12 mouse cellular contexts compared by ENCODE assay signal in the genomic region with DNA sequence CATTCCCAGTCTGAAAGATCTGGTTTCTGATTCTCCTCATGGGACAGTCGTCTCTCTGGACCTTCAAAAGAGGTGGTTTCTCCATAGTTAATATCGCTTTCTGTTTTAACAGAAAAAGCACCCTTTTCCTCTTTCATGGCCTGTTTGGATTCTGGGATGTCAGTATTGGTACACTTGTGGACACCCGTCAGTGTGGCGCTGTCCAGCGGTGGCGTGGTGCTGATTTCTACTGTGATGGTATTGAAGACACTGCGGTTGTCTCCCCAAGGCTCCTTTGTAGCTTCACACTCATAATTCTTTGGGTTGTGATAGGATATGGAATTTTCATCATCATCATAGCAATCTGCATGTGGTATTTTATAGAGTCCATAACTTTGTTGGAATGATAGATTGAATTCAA. TPM values are rescaled to one million over a fixed set of nuclear protein-coding genes. Genes with fewer than 3 reads are reported as not detected.
DNase-seq lines count a peak whose midpoint lies in the region; ATAC-seq lines count a peak whose summit lies in the region.
"Had no signal": no experiment of that assay in that cellular context is flagged by ENCODE, and none has a peak within 500 bp of the region (broad histone marks: within the 10 kb centered on the region; RNA-seq: fewer than 3 reads in every experiment).

No protein-coding gene starts in this region.

- peak; percentile 41 for DNase-seq in hindbrain, embryonic 14.5 days (ENCODE audit: low spot score)
- DNase-seq in urinary bladder, postnatal 14 days (ENCODE audit: low spot score) = peak; percentile 5
- no peak for DNase-seq in urinary bladder, postnatal 36 days (ENCODE audit: low spot score in 2 of 2)
- DNase-seq in limb, embryonic 11.5 days (ENCODE audit: low spot score) = peak; percentile 81
- DNase-seq in left cerebral cortex, postnatal 10 days (ENCODE audit: extremely low spot score in 1 of 2, low spot score in 2 of 2) = no peak
- DNase-seq in left cerebral cortex, postnatal 4 days = no peak
- DNase-seq in right cerebral cortex, adult 2 months (ENCODE audit: low spot score in 2 of 2) = no peak

- no peak overlapping the region for H3K9ac ChIP-seq in hindbrain, embryonic 14.5 days
- no peak overlapping the region for H3K9ac ChIP-seq in hindbrain, embryonic 12.5 days
- no peak overlapping the region for H3K9ac ChIP-seq in limb, embryonic 11.5 days (ENCODE audit: low read length)
- H3K9ac ChIP-seq: neural tube, embryonic 12.5 days had no signal

- no peak overlapping the region for H3K4me3 ChIP-seq in hindbrain, embryonic 14.5 days (replicated peaks; ENCODE audit: low read length)
- H3K4me3 ChIP-seq in hindbrain, embryonic 12.5 days = no peak overlapping the region
- no peak overlapping the region for H3K4me3 ChIP-seq in limb, embryonic 11.5 days (ENCODE audit: low read depth, low read length)
- H3K4me3 ChIP-seq: neural tube, embryonic 12.5 days had no signal

- H3K36me3 ChIP-seq in hindbrain, embryonic 14.5 days (replicated peaks; ENCODE audit: control insufficient read depth, insufficient read depth) = no peaks in the 10 kb centered on the region
- H3K36me3 ChIP-seq in hindbrain, embryonic 12.5 days = no peaks in the 10 kb centered on the region
- no peaks in the 10 kb centered on the region for H3K36me3 ChIP-seq in limb, embryonic 11.5 days (ENCODE audit: control insufficient read depth, insufficient read depth, low read length)
- H3K36me3 ChIP-seq: neural tube, embryonic 12.5 days had no signal

- no peak overlapping the region for H3K4me2 ChIP-seq in hindbrain, embryonic 14.5 days (replicated peaks)
- H3K4me2 ChIP-seq in hindbrain, embryonic 12.5 days (replicated peaks) = no peak overlapping the region
- no peak overlapping the region for H3K4me2 ChIP-seq in limb, embryonic 11.5 days (ENCODE audit: low read depth, severe bottlenecking)
- H3K4me2 ChIP-seq: neural tube, embryonic 12.5 days had no signal

- H3K27ac ChIP-seq in hindbrain, embryonic 14.5 days = no peak overlapping the region
- H3K27ac ChIP-seq in hindbrain, embryonic 12.5 days = no peak overlapping the region
- H3K27ac ChIP-seq in limb, embryonic 11.5 days (replicated peaks; ENCODE audit: low read depth, low read length) = no peak overlapping the region
- H3K27ac ChIP-seq: neural tube, embryonic 12.5 days had no signal

- no peaks in the 10 kb centered on the region for H3K27me3 ChIP-seq in hindbrain, embryonic 14.5 days (ENCODE audit: control insufficient read depth, insufficient read depth, low read length)
- no peaks in the 10 kb centered on the region for H3K27me3 ChIP-seq in hindbrain, embryonic 12.5 days
- no peaks in the 10 kb centered on the region for H3K27me3 ChIP-seq in limb, embryonic 11.5 days (ENCODE audit: control insufficient read depth, insufficient read depth, low read length)
- H3K27me3 ChIP-seq: neural tube, embryonic 12.5 days had no signal

- H3K4me1 ChIP-seq in hindbrain, embryonic 14.5 days (replicated peaks; ENCODE audit: control insufficient read depth, insufficient read depth, low read length) = no peaks in the 10 kb centered on the region
- no peaks in the 10 kb centered on the region for H3K4me1 ChIP-seq in hindbrain, embryonic 12.5 days
- no peaks in the 10 kb centered on the region for H3K4me1 ChIP-seq in limb, embryonic 11.5 days (ENCODE audit: control insufficient read depth, insufficient read depth, low read length)
- H3K4me1 ChIP-seq: neural tube, embryonic 12.5 days had no signal

- 27% methylated on average over 7 of the region's 7 CpGs for WGBS in hindbrain, embryonic 14.5 days
- WGBS in hindbrain, embryonic 12.5 days = 25% methylated on average over 7 of the region's 7 CpGs
- 25% methylated on average over 7 of the region's 7 CpGs for WGBS in limb, embryonic 11.5 days

- ATAC-seq in hindbrain, embryonic 14.5 days (ENCODE audit: low FRiP score) = no peak
- ATAC-seq in hindbrain, embryonic 12.5 days (ENCODE audit: low FRiP score) = no peak
- ATAC-seq in limb, embryonic 11.5 days (ENCODE audit: insufficient number of reproducible peaks, low FRiP score, low TSS enrichment, low read depth) = no peak

- H3K9me3 ChIP-seq in hindbrain, embryonic 14.5 days (ENCODE audit: control insufficient read depth, low read length) = no peaks in the 10 kb centered on the region
- no peaks in the 10 kb centered on the region for H3K9me3 ChIP-seq in hindbrain, embryonic 12.5 days (replicated peaks)
- no peaks in the 10 kb centered on the region for H3K9me3 ChIP-seq in limb, embryonic 11.5 days (ENCODE audit: control insufficient read depth, low read length)
- H3K9me3 ChIP-seq: neural tube, embryonic 12.5 days had no signal

- intact Hi-C loops in left cerebral cortex, postnatal 10 days (cut with DNase I) = no loop called here
- intact Hi-C loops in left cerebral cortex, postnatal 4 days (cut with DNase I) = no loop called here

RNA-seq across cellular contexts. Expression of gene Gpr149, which starts 10.1 kb away (rescaled TPM):
- polyA plus RNA-seq in hindbrain, embryonic 14.5 days (2014; fragmentation: Nextera tagmentation; extraction: Ambion mirVana) = 2.9 and 3.4 TPM in 2 replicates
- 0.44 and 0.79 TPM in 2 replicates for polyA plus RNA-seq in hindbrain, embryonic 12.5 days (2016; fragmentation: Nextera tagmentation; extraction: Ambion mirVana)
- polyA plus RNA-seq in limb, embryonic 11.5 days (2014; fragmentation: Nextera tagmentation; extraction: Ambion mirVana) = not detected in 2 replicates
- 1 to 10 TPM; 4.2 to 4.6 TPM for total RNA-seq in left cerebral cortex, postnatal 10 days (2021)
- 1 to 10 TPM; 4.6 to 5.1 TPM for total RNA-seq in left cerebral cortex, postnatal 4 days (2021)
- total RNA-seq: heart, postnatal 36 days; liver, adult 2 months had no signal
- polyA plus RNA-seq: liver, adult 2 months; stomach, embryonic 14.5 days had no signal

Comparison
In these comparisons a context has a peak if more than half of its experiments do, and no peak if none do; other contexts are left out.
1. DNase-seq: peak in hindbrain, embryonic 14.5 days (single experiment), urinary bladder, postnatal 14 days (single experiment) and limb, embryonic 11.5 days (single experiment); none in urinary bladder, postnatal 36 days (0 of 2), left cerebral cortex, postnatal 10 days (0 of 2), left cerebral cortex, postnatal 4 days (single experiment) and right cerebral cortex, adult 2 months (0 of 2).